In genomic region chr19:42209485-42209884, GRCm38 (mm10) we compare ENCODE assay signal across 21 mouse cellular contexts. TPM values are rescaled to one million over a fixed set of nuclear protein-coding genes. Genes with fewer than 3 reads are reported as not detected.
DNase-seq lines count a peak whose midpoint lies in the region; ATAC-seq and TF ChIP-seq lines count a peak whose summit lies in the region.
"Had no signal": no experiment of that assay in that cellular context is flagged by ENCODE, and none has a peak within 500 bp of the region (broad histone marks: within the 10 kb centered on the region; RNA-seq: fewer than 3 reads in every experiment).

No protein-coding gene starts in this region.

- no peak for TF ChIP-seq CTCF in intestine, postnatal 0 days (IDR thresholded peaks at IDR 0.05; ENCODE audit: low read depth)

- H3K9me3 ChIP-seq in embryonic facial prominence, embryonic 14.5 days (ENCODE audit: control insufficient read depth, low read length), result no peaks in the 10 kb centered on the region
- no peaks in the 10 kb centered on the region for H3K9me3 ChIP-seq in embryonic facial prominence, embryonic 10.5 days
- H3K9me3 ChIP-seq in hindbrain, embryonic 14.5 days (ENCODE audit: control insufficient read depth, low read length), result no peaks in the 10 kb centered on the region
- H3K9me3 ChIP-seq in hindbrain, embryonic 11.5 days (ENCODE audit: control insufficient read depth, low read length), result no peaks in the 10 kb centered on the region
- H3K9me3 ChIP-seq in intestine, postnatal 0 days (ENCODE audit: control insufficient read depth), result no peaks in the 10 kb centered on the region
- H3K9me3 ChIP-seq: heart, embryonic 10.5 days had no signal

- peak; percentile 53; the same call in 1 of the 2 replicates for ATAC-seq in embryonic facial prominence, embryonic 14.5 days (ENCODE audit: low read depth)
- ATAC-seq in hindbrain, embryonic 14.5 days (ENCODE audit: low FRiP score), result peak; percentile 24; the same call in 1 of the 2 replicates
- no peak for ATAC-seq in hindbrain, embryonic 11.5 days (ENCODE audit: low FRiP score)
- ATAC-seq in intestine, postnatal 0 days, result 0 out of 2 replicates have a peak, but pooled peaks have one; percentile 33
- ATAC-seq: activated CD4-positive, CD25-positive, alpha-beta regulatory T cell, adult 4 months; CD4-positive, CD25-positive, alpha-beta regulatory T cell, adult 4 months; Patski had no signal

- H3K27ac ChIP-seq in embryonic facial prominence, embryonic 14.5 days (replicated peaks; ENCODE audit: low read depth, low read length), result no peak overlapping the region
- no peak overlapping the region for H3K27ac ChIP-seq in embryonic facial prominence, embryonic 10.5 days (replicated peaks)
- no peak overlapping the region for H3K27ac ChIP-seq in hindbrain, embryonic 14.5 days
- no peak overlapping the region for H3K27ac ChIP-seq in hindbrain, embryonic 11.5 days (ENCODE audit: low read depth, low read length)
- no peak overlapping the region for H3K27ac ChIP-seq in intestine, postnatal 0 days (ENCODE audit: low read depth, low read length)
- H3K27ac ChIP-seq: heart, embryonic 10.5 days had no signal

- H3K9ac ChIP-seq in embryonic facial prominence, embryonic 14.5 days (ENCODE audit: low read depth, low read length), result no peak overlapping the region
- no peak overlapping the region for H3K9ac ChIP-seq in hindbrain, embryonic 14.5 days
- H3K9ac ChIP-seq in hindbrain, embryonic 11.5 days (ENCODE audit: low read depth, low read length), result no peak overlapping the region
- H3K9ac ChIP-seq in intestine, postnatal 0 days (ENCODE audit: low read depth, low read length), result no peak overlapping the region

- intact Hi-C loops in left cerebral cortex, postnatal 36 days (cut with DNase I), result loop anchor here (10.0 kb wide), 1 partner anchor 225 kb away; the partner anchor contains the start of gene Crtac1
- intact Hi-C loops in heart, postnatal 25 days (cut with DNase I), result no loop called here

- no peak for DNase-seq in embryonic facial prominence, embryonic 14.5 days (ENCODE audit: low spot score)
- DNase-seq in embryonic facial prominence, embryonic 10.5 days (ENCODE audit: low spot score), result no peak
- no peak for DNase-seq in hindbrain, embryonic 14.5 days (ENCODE audit: low spot score)
- no peak for DNase-seq in hindbrain, embryonic 11.5 days (ENCODE audit: low spot score)
- DNase-seq in adipocyte (ENCODE audit: low spot score), result peak; percentile 23
- DNase-seq in left cerebral cortex, postnatal 36 days (ENCODE audit: low spot score in 2 of 2), result no peak
- DNase-seq in heart, postnatal 25 days (ENCODE audit: low spot score), result no peak
- DNase-seq: adrenal gland, adult 2 months; adrenal gland, postnatal 25 days; B cell, adult 2 months; cerebellum, adult 2 months; cerebellum, postnatal 10 days; heart, adult 18-20 months; heart, postnatal 10 days; kidney, adult 2 months had no signal

- no peaks in the 10 kb centered on the region for H3K36me3 ChIP-seq in embryonic facial prominence, embryonic 14.5 days (ENCODE audit: control insufficient read depth, insufficient read depth, low read length)
- no peaks in the 10 kb centered on the region for H3K36me3 ChIP-seq in embryonic facial prominence, embryonic 10.5 days (replicated peaks)
- H3K36me3 ChIP-seq in hindbrain, embryonic 14.5 days (replicated peaks; ENCODE audit: control insufficient read depth, insufficient read depth), result no peaks in the 10 kb centered on the region
- H3K36me3 ChIP-seq in hindbrain, embryonic 11.5 days (ENCODE audit: control insufficient read depth, insufficient read depth, low read length), result no peaks in the 10 kb centered on the region
- no peaks in the 10 kb centered on the region for H3K36me3 ChIP-seq in intestine, postnatal 0 days (ENCODE audit: control insufficient read depth, insufficient read depth)
- H3K36me3 ChIP-seq: heart, embryonic 10.5 days had no signal

- H3K4me3 ChIP-seq in embryonic facial prominence, embryonic 14.5 days (ENCODE audit: low read depth, low read length), result no peak overlapping the region
- no peak overlapping the region for H3K4me3 ChIP-seq in embryonic facial prominence, embryonic 10.5 days
- no peak overlapping the region for H3K4me3 ChIP-seq in hindbrain, embryonic 14.5 days (replicated peaks; ENCODE audit: low read length)
- no peak overlapping the region for H3K4me3 ChIP-seq in hindbrain, embryonic 11.5 days (ENCODE audit: low read depth, low read length)
- H3K4me3 ChIP-seq in intestine, postnatal 0 days (ENCODE audit: low read depth, low read length), result no peak overlapping the region
- H3K4me3 ChIP-seq: heart, embryonic 10.5 days had no signal

- WGBS in embryonic facial prominence, embryonic 14.5 days, result 42% methylated on average over 7 of the region's 7 CpGs
- WGBS in embryonic facial prominence, embryonic 10.5 days, result 40% methylated on average over 7 of the region's 7 CpGs
- 50% methylated on average over 7 of the region's 7 CpGs for WGBS in hindbrain, embryonic 14.5 days
- 54% methylated on average over 7 of the region's 7 CpGs for WGBS in hindbrain, embryonic 11.5 days
- WGBS in intestine, postnatal 0 days, result 46% methylated on average over 7 of the region's 7 CpGs

- H3K4me1 ChIP-seq in embryonic facial prominence, embryonic 14.5 days (ENCODE audit: control insufficient read depth, insufficient read depth, low read length), result peaks cover 5% of the 10 kb centered on the region; the same call in 1 of the 2 replicates
- peaks cover 29% of the 10 kb centered on the region for H3K4me1 ChIP-seq in embryonic facial prominence, embryonic 10.5 days
- no peaks in the 10 kb centered on the region for H3K4me1 ChIP-seq in hindbrain, embryonic 14.5 days (replicated peaks; ENCODE audit: control insufficient read depth, insufficient read depth, low read length)
- no peaks in the 10 kb centered on the region for H3K4me1 ChIP-seq in hindbrain, embryonic 11.5 days (replicated peaks; ENCODE audit: control insufficient read depth, insufficient read depth, low read length)
- H3K4me1 ChIP-seq in intestine, postnatal 0 days (replicated peaks; ENCODE audit: control insufficient read depth, insufficient read depth, low read length), result no peaks in the 10 kb centered on the region

- H3K4me2 ChIP-seq in embryonic facial prominence, embryonic 14.5 days (ENCODE audit: low read depth, low read length), result no peak overlapping the region
- no peak overlapping the region for H3K4me2 ChIP-seq in hindbrain, embryonic 14.5 days (replicated peaks)
- no peak overlapping the region for H3K4me2 ChIP-seq in hindbrain, embryonic 11.5 days (replicated peaks; ENCODE audit: low read depth, low read length)
- H3K4me2 ChIP-seq in intestine, postnatal 0 days (replicated peaks; ENCODE audit: low read depth), result no peak overlapping the region

- H3K27me3 ChIP-seq in embryonic facial prominence, embryonic 14.5 days (replicated peaks; ENCODE audit: control insufficient read depth, insufficient read depth, low read length), result no peaks in the 10 kb centered on the region; the same call in 1 of the 2 replicates
- H3K27me3 ChIP-seq in embryonic facial prominence, embryonic 10.5 days (replicated peaks; ENCODE audit: low read depth, poor library complexity, severe bottlenecking), result peaks cover 36% of the 10 kb centered on the region
- no peaks in the 10 kb centered on the region for H3K27me3 ChIP-seq in hindbrain, embryonic 14.5 days (ENCODE audit: control insufficient read depth, insufficient read depth, low read length)
- H3K27me3 ChIP-seq in hindbrain, embryonic 11.5 days (ENCODE audit: control insufficient read depth, insufficient read depth, low read length), result no peaks in the 10 kb centered on the region
- H3K27me3 ChIP-seq in intestine, postnatal 0 days (replicated peaks; ENCODE audit: control insufficient read depth, insufficient read depth, low read length), result no peaks in the 10 kb centered on the region

RNA-seq across cellular contexts. Expression of gene Sfrp5, which starts 7.4 kb away (rescaled TPM):
- 18.0 and 18.3 TPM in 2 replicates for polyA plus RNA-seq in embryonic facial prominence, embryonic 14.5 days (2014; fragmentation: Nextera tagmentation; extraction: Ambion mirVana)
- 0.58 and 0.72 TPM in 2 replicates for polyA plus RNA-seq in embryonic facial prominence, embryonic 10.5 days (2016; fragmentation: Nextera tagmentation; extraction: Ambion mirVana)
- 2.8 and 2.9 TPM in 2 replicates for polyA plus RNA-seq in hindbrain, embryonic 14.5 days (2014; fragmentation: Nextera tagmentation; extraction: Ambion mirVana)
- 0.80 and 0.85 TPM in 2 replicates for polyA plus RNA-seq in hindbrain, embryonic 11.5 days (2014; fragmentation: Nextera tagmentation; extraction: Ambion mirVana)
- polyA plus RNA-seq in intestine, postnatal 0 days (2015; fragmentation: Nextera tagmentation; extraction: Ambion mirVana), result 0.27 and 0.58 TPM in 2 replicates
- total RNA-seq in left cerebral cortex, postnatal 36 days (2021), result under 1 TPM; 0.27 to 0.76 TPM
- total RNA-seq in heart, postnatal 25 days (2021), result 1 to 10 TPM; 5.3 to 7.9 TPM
- polyA plus RNA-seq: activated CD4-positive, CD25-positive, alpha-beta regulatory T cell, adult 4 months; CD4-positive, CD25-positive, alpha-beta regulatory T cell, adult 4 months had no signal

RNA-seq across cellular contexts. Expression of gene Golga7b, which starts 37.9 kb away (rescaled TPM):
- polyA plus RNA-seq in embryonic facial prominence, embryonic 14.5 days (2014; fragmentation: Nextera tagmentation; extraction: Ambion mirVana), result 3.0 and 3.2 TPM in 2 replicates
- polyA plus RNA-seq in embryonic facial prominence, embryonic 10.5 days (2016; fragmentation: Nextera tagmentation; extraction: Ambion mirVana), result 0.58 and 1.2 TPM in 2 replicates
- polyA plus RNA-seq in hindbrain, embryonic 14.5 days (2014; fragmentation: Nextera tagmentation; extraction: Ambion mirVana), result 44.1 and 46.8 TPM in 2 replicates
- 3.9 and 5.0 TPM in 2 replicates for polyA plus RNA-seq in hindbrain, embryonic 11.5 days (2014; fragmentation: Nextera tagmentation; extraction: Ambion mirVana)
- polyA plus RNA-seq in intestine, postnatal 0 days (2015; fragmentation: Nextera tagmentation; extraction: Ambion mirVana), result 0.73 and 0.86 TPM in 2 replicates
- total RNA-seq in left cerebral cortex, postnatal 36 days (2021), result 100 to 1,000 TPM; 122 to 150 TPM
- total RNA-seq in heart, postnatal 25 days (2021), result under 1 TPM; 0.67 to 0.83 TPM
- total RNA-seq: hematopoietic stem cell, adult 5-6 weeks had no signal
- polyA plus RNA-seq: activated CD4-positive, CD25-positive, alpha-beta regulatory T cell, adult 4 months had no signal

RNA-seq across cellular contexts. Expression of gene Zfyve27, which starts 45.7 kb away (rescaled TPM):
- 12.2 and 15.2 TPM in 2 replicates for polyA plus RNA-seq in embryonic facial prominence, embryonic 14.5 days (2014; fragmentation: Nextera tagmentation; extraction: Ambion mirVana)
- 32.0 and 33.0 TPM in 2 replicates for polyA plus RNA-seq in embryonic facial prominence, embryonic 10.5 days (2016; fragmentation: Nextera tagmentation; extraction: Ambion mirVana)
- 35.1 and 35.7 TPM in 2 replicates for polyA plus RNA-seq in hindbrain, embryonic 14.5 days (2014; fragmentation: Nextera tagmentation; extraction: Ambion mirVana)
- 17.8 and 18.4 TPM in 2 replicates for polyA plus RNA-seq in hindbrain, embryonic 11.5 days (2014; fragmentation: Nextera tagmentation; extraction: Ambion mirVana)
- polyA plus RNA-seq in intestine, postnatal 0 days (2015; fragmentation: Nextera tagmentation; extraction: Ambion mirVana), result 13.3 and 14.7 TPM in 2 replicates
- 10 to 100 TPM; 78.8 to 94.5 TPM for total RNA-seq in left cerebral cortex, postnatal 36 days (2021)
- total RNA-seq in heart, postnatal 25 days (2021), result 10 to 100 TPM; 18.3 to 23.0 TPM
